ENCODE assay signal across 16 mouse cellular contexts in the genomic region with DNA sequence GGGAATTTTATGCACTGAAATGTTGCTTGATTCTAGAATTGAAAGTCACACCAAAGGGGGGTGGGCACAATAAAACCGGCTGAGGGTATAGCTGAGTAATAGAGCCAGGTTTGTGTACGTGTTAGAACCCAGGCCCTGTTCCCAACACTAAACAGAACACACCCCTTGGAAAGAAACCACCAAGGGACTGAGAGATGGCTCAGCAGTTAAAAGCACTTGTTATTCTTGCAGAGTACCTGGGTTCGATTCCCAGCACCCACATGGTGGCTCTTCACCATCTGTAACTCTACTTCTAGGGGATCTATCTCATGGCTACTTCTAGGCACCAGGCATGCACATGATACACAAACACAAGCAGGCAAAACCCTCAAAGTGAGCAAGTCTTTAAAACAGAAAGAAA. TPM values are rescaled to one million over a fixed set of nuclear protein-coding genes. Genes with fewer than 3 reads are reported as not detected.
DNase-seq lines count a peak whose midpoint lies in the region; ATAC-seq and TF ChIP-seq lines count a peak whose summit lies in the region.
"Had no signal": no experiment of that assay in that cellular context is flagged by ENCODE, and none has a peak within 500 bp of the region (broad histone marks: within the 10 kb centered on the region; RNA-seq: fewer than 3 reads in every experiment).

No protein-coding gene starts in this region.

- no peak for DNase-seq in heart, embryonic 10.5 days (ENCODE audit: low spot score)
- no peak for DNase-seq in heart, postnatal 10 days
- no peak for DNase-seq in limb, embryonic 10.5 days (ENCODE audit: low spot score)
- no peak for DNase-seq in T-cell, adult 2 months (ENCODE audit: low spot score)
- no peak for DNase-seq in cerebellum, adult 9-10 months
- DNase-seq: kidney, postnatal 36 days; retina, postnatal 1 day had no signal

- WGBS in heart, embryonic 10.5 days, result 92% methylated on average over 3 of the region's 3 CpGs
- WGBS in limb, embryonic 12.5 days, result 90% methylated on average over 3 of the region's 3 CpGs
- 96% methylated on average over 3 of the region's 3 CpGs for WGBS in limb, embryonic 10.5 days
- 92% methylated on average over 3 of the region's 3 CpGs for WGBS in macrophage (ENCODE audit: missing documents)

- H3K27me3 ChIP-seq in heart, embryonic 10.5 days (ENCODE audit: insufficient read depth, poor library complexity, severe bottlenecking), result no peaks in the 10 kb centered on the region
- H3K27me3 ChIP-seq in limb, embryonic 12.5 days, result no peaks in the 10 kb centered on the region
- no peaks in the 10 kb centered on the region for H3K27me3 ChIP-seq in limb, embryonic 10.5 days (ENCODE audit: low read depth, poor library complexity, severe bottlenecking)
- H3K27me3 ChIP-seq: midbrain, embryonic 12.5 days; neural tube, embryonic 12.5 days had no signal

- H3K36me3 ChIP-seq in heart, embryonic 10.5 days, result no peaks in the 10 kb centered on the region
- H3K36me3 ChIP-seq in limb, embryonic 12.5 days, result no peaks in the 10 kb centered on the region
- H3K36me3 ChIP-seq in limb, embryonic 10.5 days, result no peaks in the 10 kb centered on the region
- no peaks in the 10 kb centered on the region for H3K36me3 ChIP-seq in macrophage (ENCODE audit: inconsistent target)
- H3K36me3 ChIP-seq: midbrain, embryonic 12.5 days; neural tube, embryonic 12.5 days had no signal

- H3K79me2 ChIP-seq in macrophage (ENCODE audit: inconsistent target), result peaks cover 12% of the 10 kb centered on the region

- no peak overlapping the region for H3K9ac ChIP-seq in limb, embryonic 12.5 days (replicated peaks)
- H3K9ac ChIP-seq: liver, embryonic 14.5 days; midbrain, embryonic 12.5 days; neural tube, embryonic 12.5 days had no signal

- H3K9me3 ChIP-seq in heart, embryonic 10.5 days, result no peaks in the 10 kb centered on the region
- no peaks in the 10 kb centered on the region for H3K9me3 ChIP-seq in limb, embryonic 12.5 days
- H3K9me3 ChIP-seq in limb, embryonic 10.5 days (replicated peaks), result no peaks in the 10 kb centered on the region
- H3K9me3 ChIP-seq: midbrain, embryonic 12.5 days; neural tube, embryonic 12.5 days had no signal

- no peak for TF ChIP-seq POLR2A in embryonic fibroblast, embryonic 13.5 days (IDR thresholded peaks at IDR 0.05; ENCODE audit: low read depth, low read length)

- no peak for ATAC-seq in limb, embryonic 12.5 days (ENCODE audit: insufficient number of reproducible peaks, insufficient read depth, low FRiP score, low TSS enrichment, low read depth)

- 0 out of 2 replicates have a peak overlapping the region, but pooled peaks have one; percentile 82 for H3K27ac ChIP-seq in heart, embryonic 10.5 days
- H3K27ac ChIP-seq in limb, embryonic 12.5 days, result 0 out of 2 replicates have a peak overlapping the region, but pooled peaks have one; percentile 18
- H3K27ac ChIP-seq in limb, embryonic 10.5 days, result no peak overlapping the region
- H3K27ac ChIP-seq in embryonic fibroblast, embryonic 13.5 days (ENCODE audit: insufficient read depth, low read length), result peak overlapping the region; percentile 69
- peak overlapping the region; percentile 99 for H3K27ac ChIP-seq in macrophage
- H3K27ac ChIP-seq: liver, embryonic 14.5 days; neural tube, embryonic 12.5 days had no signal

- intact Hi-C loops in heart, postnatal 10 days (cut with DNase I), result loop anchor here (2.0 kb wide), 2 partner anchors 33 to 79 kb away; no protein-coding TSS in a partner anchor

- H3K4me3 ChIP-seq in heart, embryonic 10.5 days, result no peak overlapping the region
- no peak overlapping the region for H3K4me3 ChIP-seq in limb, embryonic 12.5 days (replicated peaks)
- H3K4me3 ChIP-seq in limb, embryonic 10.5 days, result no peak overlapping the region
- no peak overlapping the region for H3K4me3 ChIP-seq in embryonic fibroblast, embryonic 13.5 days (ENCODE audit: insufficient read depth, low read length)
- peak overlapping the region; percentile 19 for H3K4me3 ChIP-seq in macrophage (ENCODE audit: inconsistent target)
- H3K4me3 ChIP-seq: midbrain, embryonic 12.5 days; neural tube, embryonic 12.5 days had no signal

- H3K4me1 ChIP-seq in heart, embryonic 10.5 days, result peaks cover 46% of the 10 kb centered on the region
- H3K4me1 ChIP-seq in limb, embryonic 12.5 days (replicated peaks), result peaks cover 8% of the 10 kb centered on the region; the same call in 1 of the 2 replicates
- peaks cover 36% of the 10 kb centered on the region for H3K4me1 ChIP-seq in limb, embryonic 10.5 days
- H3K4me1 ChIP-seq in embryonic fibroblast, embryonic 13.5 days (ENCODE audit: control insufficient read depth, insufficient read depth, low read length), result peaks cover 23% of the 10 kb centered on the region

- H3K4me2 ChIP-seq in limb, embryonic 12.5 days, result no peak overlapping the region
- H3K4me2 ChIP-seq: midbrain, embryonic 12.5 days; neural tube, embryonic 12.5 days had no signal

- no peak for TF ChIP-seq CTCF in embryonic fibroblast, embryonic 13.5 days (IDR thresholded peaks at IDR 0.05; ENCODE audit: borderline replicate concordance, insufficient read depth, low read length)

RNA-seq across cellular contexts. Expression of a gene that starts 20.7 kb away (rescaled TPM):
- not detected in 2 replicates for polyA plus RNA-seq in heart, embryonic 10.5 days (2016; fragmentation: Nextera tagmentation; extraction: Ambion mirVana)
- not detected for total RNA-seq in heart, postnatal 10 days (2021)
- polyA plus RNA-seq in limb, embryonic 12.5 days (2016; fragmentation: Nextera tagmentation; extraction: Ambion mirVana), result not detected in 2 replicates
- polyA plus RNA-seq in limb, embryonic 10.5 days (2016; fragmentation: Nextera tagmentation; extraction: Ambion mirVana), result 0.31 TPM in 1 of 2 replicates, not detected in the other
- polyA plus RNA-seq in embryonic fibroblast, embryonic 13.5 days (2011; ENCODE audit: insufficient read length, low read depth, missing spikeins), result not detected in 2 replicates
- not detected for total RNA-seq in macrophage (2018; cell fraction: chromatin; rRNA removed)
- under 1 TPM in 6 of 26 experiments, not detected in 20; 0.18 to 0.34 (median 0.29) TPM for total RNA-seq in macrophage (2018; cell fraction: cytosol; rRNA removed)
- total RNA-seq in macrophage (2018; cell fraction: nucleus; rRNA removed), result not detected
- polyA plus RNA-seq in macrophage (2018), result not detected in 3 replicates
- total RNA-seq: common myeloid progenitor, adult 5-6 weeks; hematopoietic stem cell, adult 5-6 weeks had no signal
- polyA plus RNA-seq: C2C12; midbrain, embryonic 12.5 days; neural tube, embryonic 12.5 days had no signal
